In the genomic region with DNA sequence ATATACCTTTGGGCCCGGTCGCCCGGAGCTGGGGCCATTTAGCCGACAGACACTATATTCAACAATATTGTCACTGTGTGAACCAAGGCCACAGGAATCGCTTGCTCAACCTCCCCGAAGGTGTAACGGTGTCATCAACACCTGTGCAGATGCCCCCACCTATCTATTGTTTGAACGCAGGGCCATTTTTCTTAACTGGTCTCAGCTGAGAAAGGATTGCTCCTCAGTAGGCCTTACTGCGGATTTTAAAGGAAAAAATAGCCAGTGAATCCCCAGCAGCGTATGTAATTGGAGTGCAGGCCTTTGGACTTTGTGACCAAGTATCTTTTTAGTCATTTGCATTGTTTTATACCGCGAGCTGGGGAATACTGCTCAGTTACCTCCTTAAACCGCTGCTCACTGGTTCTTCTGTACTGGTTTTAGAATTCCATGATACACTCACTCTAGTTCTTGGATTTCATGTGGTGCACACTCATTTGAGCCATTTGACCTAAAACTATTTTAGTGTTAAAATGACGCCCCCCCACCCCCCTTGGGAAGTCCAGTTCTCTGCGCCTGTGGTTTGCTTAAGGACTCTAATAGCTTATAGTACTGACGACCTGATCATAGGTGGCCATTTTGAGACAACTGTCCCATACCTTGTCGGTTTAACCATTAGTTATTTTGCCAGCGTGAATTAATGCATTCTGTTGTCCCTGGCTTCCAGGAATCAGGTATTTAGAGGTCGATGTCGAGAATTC, we compare ENCODE assay signal across 8 mouse cellular contexts. TPM values are rescaled to one million over a fixed set of nuclear protein-coding genes. Genes with fewer than 3 reads are reported as not detected.
A peak's percentile ranks its signal among the peaks of the same experiment; 100 is the strongest.
DNase-seq lines count a peak whose midpoint lies in the region; ATAC-seq and TF ChIP-seq lines count a peak whose summit lies in the region.

No protein-coding gene starts in this region.

- peak overlapping the region; percentile 80 for H3K4me2 ChIP-seq in limb, embryonic 12.5 days
- H3K4me2 ChIP-seq in stomach, embryonic 16.5 days (ENCODE audit: low read depth, low read length): peak overlapping the region; percentile 81

- no peak for DNase-seq in heart, adult 2 months
- no peak for DNase-seq in heart, postnatal 36 days
- DNase-seq in thymus, adult 2 months: no peak
- no peak for DNase-seq in thymus, postnatal 36 days
- DNase-seq in gastrocnemius, adult 18-20 months (ENCODE audit: low spot score): no peak
- no peak for DNase-seq in urinary bladder, postnatal 14 days (ENCODE audit: low spot score)

- no peak for TF ChIP-seq EP300 in heart, adult 2 months (IDR thresholded peaks at IDR 0.05; ENCODE audit: insufficient read depth, low read depth, low read length)

- intact Hi-C loops in heart, adult 2 months (cut with DNase I): loop anchor here (2.0 to 5.0 kb wide), 2 partner anchors 57 to 100 kb away; a partner anchor contains a TSS
- intact Hi-C loops in heart, postnatal 36 days (cut with DNase I): loop anchor here (2.0 to 5.0 kb wide), 3 partner anchors 57 to 100 kb away; a partner anchor contains a TSS

- H3K4me1 ChIP-seq in heart, adult 2 months (ENCODE audit: control insufficient read depth, insufficient read depth, low read length): peaks cover 6% of the 10 kb centered on the region
- peaks cover 7% of the 10 kb centered on the region for H3K4me1 ChIP-seq in thymus, adult 2 months (replicated peaks; ENCODE audit: control insufficient read depth, insufficient read depth, low read length)
- peaks cover 24% of the 10 kb centered on the region for H3K4me1 ChIP-seq in limb, embryonic 12.5 days (replicated peaks)
- peaks cover 21% of the 10 kb centered on the region for H3K4me1 ChIP-seq in stomach, embryonic 16.5 days (ENCODE audit: control insufficient read depth, insufficient read depth, low read length)

- H3K9me3 ChIP-seq in limb, embryonic 12.5 days: no peaks in the 10 kb centered on the region
- H3K9me3 ChIP-seq in stomach, embryonic 16.5 days (replicated peaks; ENCODE audit: control insufficient read depth, low read length): no peaks in the 10 kb centered on the region

- H3K27me3 ChIP-seq in heart, adult 2 months (ENCODE audit: control insufficient read depth, insufficient read depth, low read length): no peaks in the 10 kb centered on the region
- H3K27me3 ChIP-seq in thymus, adult 2 months (ENCODE audit: control insufficient read depth, insufficient read depth, low read length): no peaks in the 10 kb centered on the region
- no peaks in the 10 kb centered on the region for H3K27me3 ChIP-seq in limb, embryonic 12.5 days
- no peaks in the 10 kb centered on the region for H3K27me3 ChIP-seq in stomach, embryonic 16.5 days (ENCODE audit: control insufficient read depth, insufficient read depth, low read length)

- no peak for TF ChIP-seq POLR2A in heart, adult 2 months (IDR thresholded peaks at IDR 0.05; ENCODE audit: insufficient read depth, low read depth, low read length)
- TF ChIP-seq POLR2A in thymus, adult 2 months (IDR thresholded peaks at IDR 0.05; ENCODE audit: control insufficient read depth, extremely low read depth, insufficient read depth, low read length, poor library complexity): no peak

- peaks cover 3% of the 10 kb centered on the region; the same call in 1 of the 2 replicates for H3K79me2 ChIP-seq in heart, adult 2 months (replicated peaks; ENCODE audit: control insufficient read depth, insufficient read depth, low read length)

- peak overlapping the region; percentile 95 for H3K27ac ChIP-seq in heart, adult 2 months
- no peak overlapping the region for H3K27ac ChIP-seq in thymus, adult 2 months (ENCODE audit: control insufficient read depth, insufficient read depth, low read length)
- H3K27ac ChIP-seq in limb, embryonic 12.5 days: peak overlapping the region; percentile 97
- peak overlapping the region; percentile 94 for H3K27ac ChIP-seq in stomach, embryonic 16.5 days (ENCODE audit: low read length)

- WGBS in heart, adult 2 months: 18% methylated on average over 20 of the region's 20 CpGs
- 41% methylated on average over 20 of the region's 20 CpGs for WGBS in thymus, adult 2 months
- WGBS in limb, embryonic 12.5 days: 20% methylated on average over 20 of the region's 20 CpGs
- WGBS in stomach, embryonic 16.5 days: 14% methylated on average over 20 of the region's 20 CpGs

- H3K4me3 ChIP-seq in heart, adult 2 months: peak overlapping the region; percentile 80
- H3K4me3 ChIP-seq in thymus, adult 2 months (ENCODE audit: control insufficient read depth, insufficient read depth, low read length): peak overlapping the region; percentile 68
- H3K4me3 ChIP-seq in limb, embryonic 12.5 days (replicated peaks): peak overlapping the region; percentile 94
- H3K4me3 ChIP-seq in stomach, embryonic 16.5 days (replicated peaks; ENCODE audit: low read length): peak overlapping the region; percentile 82

- no peak for TF ChIP-seq CTCF in heart, adult 2 months (IDR thresholded peaks at IDR 0.05)
- no peak for TF ChIP-seq CTCF in thymus, adult 2 months (IDR thresholded peaks at IDR 0.05; ENCODE audit: borderline replicate concordance, control insufficient read depth, extremely low read depth, insufficient read depth, low read length, poor library complexity)

- no peak; the same call in 1 of the 2 replicates for ATAC-seq in limb, embryonic 12.5 days (ENCODE audit: insufficient number of reproducible peaks, insufficient read depth, low FRiP score, low TSS enrichment, low read depth)
- ATAC-seq in stomach, embryonic 16.5 days (ENCODE audit: insufficient read depth, low FRiP score): no peak

- H3K9ac ChIP-seq in heart, adult 2 months (ENCODE audit: low read depth, low read length): peak overlapping the region; percentile 99
- H3K9ac ChIP-seq in limb, embryonic 12.5 days (replicated peaks): peak overlapping the region; percentile 98
- H3K9ac ChIP-seq in stomach, embryonic 16.5 days (ENCODE audit: low read length): peak overlapping the region; percentile 92

- peaks cover 8% of the 10 kb centered on the region for H3K36me3 ChIP-seq in heart, adult 2 months (ENCODE audit: control insufficient read depth, insufficient read depth, low read length)
- H3K36me3 ChIP-seq in thymus, adult 2 months (ENCODE audit: control insufficient read depth, insufficient read depth, low read length): no peaks in the 10 kb centered on the region
- H3K36me3 ChIP-seq in limb, embryonic 12.5 days: peaks cover 31% of the 10 kb centered on the region
- peaks cover 6% of the 10 kb centered on the region; the same call in 1 of the 2 replicates for H3K36me3 ChIP-seq in stomach, embryonic 16.5 days (ENCODE audit: control insufficient read depth, insufficient read depth, low read length)

RNA-seq across cellular contexts. Expression of a gene that starts 1.1 kb away (rescaled TPM):
- 100 to 1,000 TPM in 1 of 2 experiments, 10 to 100 TPM in 1; 93.1 to 114 TPM for total RNA-seq in heart, adult 2 months (2021)
- 46.7 and 81.4 TPM in 2 replicates for polyA plus RNA-seq in heart, adult 2 months (2012; rRNA removed)
- 100 to 1,000 TPM; 105 to 110 TPM for total RNA-seq in heart, postnatal 36 days (2021)
- polyA plus RNA-seq in thymus, adult 2 months (2012; rRNA removed): 20.0 and 21.7 TPM in 2 replicates
- 192 and 196 TPM in 2 replicates for polyA plus RNA-seq in limb, embryonic 12.5 days (2016; fragmentation: Nextera tagmentation; extraction: Ambion mirVana)
- polyA plus RNA-seq in stomach, embryonic 16.5 days (2015; fragmentation: Nextera tagmentation; extraction: Ambion mirVana): 74.8 and 87.2 TPM in 2 replicates
- 100 to 1,000 TPM in 1 of 2 experiments, 10 to 100 TPM in 1; 98.7 to 119 TPM for total RNA-seq in gastrocnemius, adult 18-20 months (2021)

RNA-seq across cellular contexts. Expression of a gene that starts 56.6 kb away (rescaled TPM):
- 10 to 100 TPM; 34.6 to 38.7 TPM for total RNA-seq in heart, adult 2 months (2021)
- 10.2 and 10.5 TPM in 2 replicates for polyA plus RNA-seq in heart, adult 2 months (2012; rRNA removed)
- 10 to 100 TPM; 35.7 to 37.2 TPM for total RNA-seq in heart, postnatal 36 days (2021)
- polyA plus RNA-seq in thymus, adult 2 months (2012; rRNA removed): 1.2 and 1.4 TPM in 2 replicates
- 4.9 and 6.9 TPM in 2 replicates for polyA plus RNA-seq in limb, embryonic 12.5 days (2016; fragmentation: Nextera tagmentation; extraction: Ambion mirVana)
- polyA plus RNA-seq in stomach, embryonic 16.5 days (2015; fragmentation: Nextera tagmentation; extraction: Ambion mirVana): 7.2 and 7.3 TPM in 2 replicates
- 10 to 100 TPM; 22.7 to 26.2 TPM for total RNA-seq in gastrocnemius, adult 18-20 months (2021)

RNA-seq across cellular contexts. Expression of a gene that starts 59.4 kb away (rescaled TPM):
- total RNA-seq in heart, adult 2 months (2021): 10 to 100 TPM; 21.9 to 22.7 TPM
- 3.8 and 10.5 TPM in 2 replicates for polyA plus RNA-seq in heart, adult 2 months (2012; rRNA removed)
- total RNA-seq in heart, postnatal 36 days (2021): 10 to 100 TPM; 22.3 to 24.1 TPM
- 7.3 and 8.5 TPM in 2 replicates for polyA plus RNA-seq in thymus, adult 2 months (2012; rRNA removed)
- polyA plus RNA-seq in limb, embryonic 12.5 days (2016; fragmentation: Nextera tagmentation; extraction: Ambion mirVana): 95.1 and 99.3 TPM in 2 replicates
- polyA plus RNA-seq in stomach, embryonic 16.5 days (2015; fragmentation: Nextera tagmentation; extraction: Ambion mirVana): 82.4 and 83.1 TPM in 2 replicates
- total RNA-seq in gastrocnemius, adult 18-20 months (2021): 10 to 100 TPM; 18.7 to 20.9 TPM
